Mouse (Mus musculus) olfactory bulb, adult 2 months (tissue): ENCODE data around the gene Rps27. TPM values are rescaled to one million over a fixed set of nuclear protein-coding genes. Genes with fewer than 3 reads are reported as not detected.

Experiments used
- H3K27ac ChIP-seq: fragments of 200-500 bp; 2 replicates; pipeline ENCODE4 v1.5.1; 2012; ENCODE audit warnings: low read depth, low read length; ENCODE audit not compliant: insufficient read depth
- H3K4me1 ChIP-seq: fragments of 200-500 bp; 2 replicates; pipeline ENCODE4 v1.6.1; 2012; ENCODE audit warnings: low read length; ENCODE audit not compliant: control insufficient read depth, insufficient read depth
- H3K4me3 ChIP-seq: fragments of 200-500 bp; 2 replicates; pipeline ENCODE4 v1.5.1; 2012; ENCODE audit warnings: mild to moderate bottlenecking, low read depth, low read length, moderate library complexity; ENCODE audit not compliant: insufficient read depth
- CTCF ChIP-seq: fragments of 200-500 bp; IDR thresholded peaks from 2 replicates; pipeline ENCODE4 v1.5.1; 2012; ENCODE audit warnings: low read depth, mild to moderate bottlenecking, low read length, moderate library complexity; ENCODE audit not compliant: insufficient read depth
- POLR2A ChIP-seq: fragments of 200-500 bp; IDR thresholded peaks from 2 replicates; pipeline ENCODE4 v1.6.1; 2012; ENCODE audit warnings: mild to moderate bottlenecking, low read depth, low read length, moderate library complexity; ENCODE audit not compliant: insufficient read depth
- WGBS: fragments of 180-500 bp; shearing (Covaris S2); methylation state at CpG from one replicate; pipeline ENCODE4 v1.1.7; 2018; 5-methylcytosine and 5-hydroxymethylcytosine counted together
- polyA plus RNA-seq: library from polyadenylated mRNA; stranded (reverse); fragments of >200 nt; gene quantifications from 2 replicates; pipeline ENCODE4 v1.2.4, GENCODE M21; 2012; ENCODE audit warnings: low replicate concordance; ENCODE audit not compliant: missing spikeins, insufficient read depth, insufficient read length

The Rps27 gene
- polyA plus RNA-seq, 1 experiment, result not detected

DNA sequence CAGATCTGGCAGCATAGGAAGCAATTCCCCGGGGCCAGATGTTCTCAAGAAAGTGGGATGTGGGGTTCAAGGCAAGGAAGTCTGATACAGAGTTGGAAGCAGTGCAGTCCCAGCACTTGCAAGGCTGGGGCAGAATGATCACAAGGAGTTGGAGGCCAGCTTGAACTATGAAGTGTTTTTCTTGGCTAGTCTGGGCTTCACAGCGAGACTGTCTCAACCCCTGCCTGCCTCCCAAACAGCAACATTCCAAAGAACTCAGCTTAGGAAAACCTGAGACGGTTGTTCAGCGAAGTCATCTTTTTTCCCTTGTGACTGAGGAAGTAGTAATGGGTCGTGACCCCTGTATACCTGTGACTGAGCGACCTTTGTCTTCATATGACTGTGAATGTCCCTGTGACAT, 37.3 kb upstream of the Rps27 start:
- 86% methylated on average over 6 of the region's 6 CpGs for WGBS
- H3K4me3 ChIP-seq, result no peak overlapping the region
- H3K27ac ChIP-seq, result no peak overlapping the region
- TF ChIP-seq POLR2A, result no peak
- H3K4me1 ChIP-seq, result peaks cover 7% of the 10 kb centered on the region

GRCm38 (mm10) chr3:90248746-90249100, 35.3 kb upstream of the Rps27 start:
- H3K27ac ChIP-seq, result 0 out of 2 replicates have a peak overlapping the region, but pooled peaks have one; percentile 57
- TF ChIP-seq CTCF, result no peak
- TF ChIP-seq POLR2A, result no peak
- peaks cover 6% of the 10 kb centered on the region for H3K4me1 ChIP-seq
- H3K4me3 ChIP-seq, result peak overlapping the region; percentile 68
- 1% methylated on average over 10 of the region's 10 CpGs for WGBS

GRCm38 (mm10) chr3:90247960-90248745, 34.7 kb upstream of the Rps27 start, which contains the start of gene Slc39a1:
Gene Slc39a1, plus strand, starts transcription at chr3:90248172.
- H3K4me1 ChIP-seq, result peaks cover 7% of the 10 kb centered on the region
- under 1% methylated on average over 43 of the region's 44 CpGs for WGBS
- peak within 1 kb of the TSS; percentile 68 for H3K4me3 ChIP-seq
- TF ChIP-seq CTCF, result no peak
- TF ChIP-seq POLR2A, result peak; percentile 51
- peak within 1 kb of the TSS; percentile 93 for H3K27ac ChIP-seq

- Histone ChIP-seq H3K4me3 (peak overlapping the region; percentile 45), H3K4me1 (peaks cover 12% of the 10 kb centered on the region), H3K27ac (peak overlapping the region; percentile 93)
- WGBS, result 0% methylated on average over 3 of the region's 3 CpGs
- no peak for TF ChIP-seq POLR2A
- TF ChIP-seq CTCF, result no peak
These were observed 34.1 kb upstream of the Rps27 start for GRCm38 (mm10) chr3:90247630-90247959.

DNA sequence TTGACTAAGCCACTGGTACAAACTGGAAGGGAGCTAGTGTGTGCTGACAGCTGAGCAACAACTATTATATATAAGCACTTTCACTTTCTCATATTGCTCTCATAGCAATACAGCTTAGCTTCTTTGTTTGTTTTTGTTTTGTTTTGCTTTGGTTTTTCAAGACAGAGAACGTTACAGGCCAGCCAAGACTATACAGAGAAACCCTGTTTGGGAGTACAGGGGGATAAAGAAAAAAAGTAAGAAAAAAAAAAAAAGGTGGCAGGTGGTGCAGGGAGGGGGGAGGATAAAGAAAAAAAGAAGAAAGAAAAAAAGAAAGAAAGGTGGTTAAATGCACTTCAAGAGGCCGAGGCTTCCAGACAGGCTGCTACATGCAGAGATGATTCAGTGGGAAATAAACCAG, 32.0 kb upstream of the Rps27 start:
- no peak overlapping the region for H3K27ac ChIP-seq
- H3K4me1 ChIP-seq, result peaks cover 12% of the 10 kb centered on the region
- H3K4me3 ChIP-seq, result no peak overlapping the region
- WGBS, result 35% methylated on average over 2 of the region's 2 CpGs
- TF ChIP-seq CTCF (no peak), POLR2A (no peak)

DNA sequence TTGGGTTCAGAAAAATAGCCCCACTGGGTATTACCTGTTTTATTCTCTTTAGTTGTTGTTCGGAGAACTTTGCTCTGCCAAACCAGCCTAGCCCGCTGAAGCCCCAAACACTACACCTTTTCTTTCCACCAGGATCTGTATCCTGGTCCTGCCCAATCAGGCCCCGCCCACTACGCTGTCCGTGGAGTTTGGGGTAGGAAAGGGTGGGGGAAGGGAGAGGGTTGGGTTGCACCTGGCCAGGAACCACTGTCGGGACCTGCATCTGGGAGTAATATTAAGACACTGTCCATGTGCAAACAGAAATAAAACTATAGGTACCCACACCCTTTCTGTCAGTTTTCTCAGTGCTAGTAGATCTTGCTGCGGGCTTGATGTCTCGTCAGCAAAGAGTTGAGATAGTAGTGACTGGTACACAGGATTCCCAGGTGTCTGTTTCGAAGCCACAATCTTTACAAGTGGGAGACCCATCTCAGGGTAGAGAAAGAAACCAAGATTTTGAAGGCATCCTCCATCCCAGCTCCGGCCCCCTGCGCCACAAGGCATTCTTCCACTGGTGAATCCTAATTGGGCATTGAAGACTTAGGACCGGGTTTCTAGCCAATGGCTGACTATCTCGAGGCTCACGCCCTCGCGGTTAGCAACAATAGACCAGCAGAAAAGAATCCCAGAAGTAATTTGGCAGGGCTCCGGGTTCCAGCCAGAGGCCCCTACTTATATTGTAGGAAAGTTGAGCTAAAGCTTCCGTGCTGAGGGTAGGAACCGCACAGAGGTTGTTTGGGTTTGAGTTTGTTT, 29.7 kb upstream of the Rps27 start, which contains the start of gene Creb3l4:
TSS of gene Creb3l4 (minus strand) at position 529 of the 792 bp plus-strand sequence.
- H3K27ac ChIP-seq, result no peak within 1 kb of the TSS
- H3K4me1 ChIP-seq, result peaks cover 7% of the 10 kb centered on the region
- TF ChIP-seq POLR2A (no peak), CTCF (no peak)
- no peak within 1 kb of the TSS for H3K4me3 ChIP-seq
- WGBS, result 11% methylated on average over 19 of the region's 19 CpGs

- Histone ChIP-seq H3K27ac (no peak overlapping the region), H3K4me3 (no peak overlapping the region), H3K4me1 (peaks cover 7% of the 10 kb centered on the region; the same call in 1 of the 2 replicates)
- TF ChIP-seq POLR2A (no peak), CTCF (no peak)
- 89% methylated on average over 10 of the region's 10 CpGs for WGBS
These were observed 28.4 kb upstream of the Rps27 start for GRCm38 (mm10) chr3:90241669-90242358.

- WGBS, result 89% methylated on average over 2 of the region's 2 CpGs
- H3K4me1 ChIP-seq, result peaks cover 7% of the 10 kb centered on the region; the same call in 1 of the 2 replicates
- H3K4me3 ChIP-seq, result no peak overlapping the region
- TF ChIP-seq CTCF (no peak), POLR2A (no peak)
- no peak overlapping the region for H3K27ac ChIP-seq
These were observed 27.8 kb upstream of the Rps27 start for GRCm38 (mm10) chr3:90241251-90241650.
